Mouse (Mus musculus): Measurements from ENCODE around the gene Stra6.

DNA sequence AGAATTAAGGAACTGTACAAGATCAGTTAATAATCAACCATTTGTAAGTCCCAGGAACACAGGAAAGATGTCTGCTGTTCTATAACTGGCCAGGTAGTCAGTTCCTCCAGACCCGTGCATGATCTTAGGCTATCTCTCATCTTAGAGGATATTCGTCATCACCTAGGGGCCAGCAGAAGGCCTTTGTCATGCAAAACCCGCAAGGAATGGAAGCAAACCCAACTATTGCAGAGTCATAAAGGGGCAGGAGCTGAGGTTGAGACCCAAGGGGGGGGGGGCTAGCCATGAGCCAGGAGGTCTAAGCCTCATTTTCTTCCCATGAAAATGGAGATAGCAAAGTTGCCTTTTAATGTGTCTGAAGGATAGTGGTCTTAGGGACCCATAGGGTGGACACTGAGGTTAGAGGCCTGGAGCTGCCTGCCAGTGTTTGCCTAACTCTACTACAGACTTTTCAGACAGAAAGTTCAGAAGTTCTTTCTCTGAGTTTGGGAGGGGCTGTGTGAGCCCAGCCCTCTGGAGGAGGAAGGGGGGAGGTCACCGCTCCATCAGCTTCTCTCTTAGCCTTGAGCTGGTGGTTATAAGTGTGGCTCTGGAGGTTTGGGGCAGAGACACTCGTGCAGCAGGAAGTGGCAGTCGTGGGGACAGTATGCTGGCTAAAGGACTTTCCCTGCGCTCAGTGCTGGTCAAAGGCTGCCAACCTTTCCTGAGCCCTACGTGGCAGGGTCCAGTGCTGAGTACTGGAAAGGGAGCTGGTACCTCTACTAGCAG lies 49.0 kb upstream of the Stra6 start:
- TF ChIP-seq CTCF (IDR thresholded peaks at IDR 0.05; ENCODE audit: low read depth) (no peak), EP300 (IDR thresholded peaks at IDR 0.05; ENCODE audit: low read depth) (no peak)

Data from liver, embryonic 14.5 days (tissue).